Mouse (Mus musculus) stomach, postnatal 0 days (tissue): ENCODE data around the gene Stat6. TPM values are rescaled to one million over a fixed set of nuclear protein-coding genes. Genes with fewer than 3 reads are reported as not detected.
A peak's percentile ranks its signal among the peaks of the same experiment; 100 is the strongest.

Source experiments
- ATAC-seq: fragments of 200-750 bp; cut with Nextera tagmentation; 2 replicates; pipeline ENCODE4 v1.8.0; 2017; ENCODE audit not compliant: low FRiP score, low TSS enrichment
- DNase-seq: peaks from one replicate; pipeline ENCODE4 v3.0.0-alpha.2; 2016; ENCODE audit warnings: low spot score
- H3K27ac ChIP-seq: fragments of 300-500 bp; sonication (generic); replicated peaks from 2 replicates; pipeline ENCODE4 v1.5.1; 2014; ENCODE audit warnings: mild to moderate bottlenecking, control low read depth
- H3K27me3 ChIP-seq: fragments of 300-500 bp; sonication (generic); 2 replicates; pipeline ENCODE4 v1.6.1; 2014; ENCODE audit warnings: low read length; ENCODE audit not compliant: control insufficient read depth, insufficient read depth
- H3K36me3 ChIP-seq: fragments of 300-500 bp; sonication (generic); 2 replicates; pipeline ENCODE4 v1.6.1; 2014; ENCODE audit warnings: low read length, mixed read lengths; ENCODE audit not compliant: control insufficient read depth, insufficient read depth
- H3K4me1 ChIP-seq: fragments of 300-500 bp; sonication (generic); replicated peaks from 2 replicates; pipeline ENCODE4 v1.6.1; 2014; ENCODE audit warnings: antibody characterized with exemption; ENCODE audit not compliant: control insufficient read depth, insufficient read depth
- H3K4me2 ChIP-seq: fragments of 300-500 bp; sonication (generic); replicated peaks from 2 replicates; pipeline ENCODE4 v1.6.1; 2014; ENCODE audit warnings: low read depth, mild to moderate bottlenecking, control low read depth, moderate library complexity
- H3K4me3 ChIP-seq: fragments of 300-500 bp; sonication (generic); 2 replicates; pipeline ENCODE4 v1.5.1; 2014; ENCODE audit warnings: low read depth, low read length, control low read depth
- H3K9ac ChIP-seq: fragments of 300-500 bp; sonication (generic); 2 replicates; pipeline ENCODE4 v1.6.1; 2014; ENCODE audit warnings: mild to moderate bottlenecking, low read length, control low read depth, mixed read lengths
- H3K9me3 ChIP-seq: fragments of 300-500 bp; sonication (generic); 2 replicates; pipeline ENCODE4 v1.6.1; 2016; ENCODE audit warnings: low read length; ENCODE audit not compliant: control insufficient read depth
- CTCF ChIP-seq: IDR thresholded peaks from 2 replicates; pipeline ENCODE4 v1.5.1; 2016; ENCODE audit warnings: antibody characterized with exemption, low read depth, mild to moderate bottlenecking, moderate library complexity
- EP300 ChIP-seq: optimal IDR thresholded peaks from 2 replicates; pipeline ENCODE3; 2016; ENCODE audit warnings: antibody characterized with exemption
- WGBS: fragments of 180-500 bp; shearing (Covaris S2); extraction: QIAGEN DNeasy Blood & Tissue Kit; methylation state at CpG from one replicate; pipeline ENCODE4 v1.1.7; 2014; 5-methylcytosine and 5-hydroxymethylcytosine counted together
- polyA plus RNA-seq: library from polyadenylated mRNA; unstranded; fragments of >200 nt; fragmentation: Nextera tagmentation; extraction: Ambion mirVana; gene quantifications from 2 replicates; pipeline ENCODE4 v1.2.1, GENCODE M21; 2015

The Stat6 gene
- polyA plus RNA-seq, 1 experiment from 2014 or later = 31.4 TPM

GRCm38 (mm10) chr10:127617294-127617693 lies 25.5 kb upstream of the Stat6 start:
- ATAC-seq (no peak), DNase-seq (no peak)
- Histone ChIP-seq H3K27me3 (no peaks in the 10 kb centered on the region), H3K9ac (no peak overlapping the region), H3K36me3 (no peaks in the 10 kb centered on the region), H3K4me1 (peaks cover 29% of the 10 kb centered on the region), H3K27ac (peak overlapping the region; percentile 6; the same call in 1 of the 2 replicates), H3K4me3 (no peak overlapping the region), H3K4me2 (0 out of 2 replicates have a peak overlapping the region, but pooled peaks have one; percentile 17), H3K9me3 (no peaks in the 10 kb centered on the region)
- no peak for TF ChIP-seq EP300
- TF ChIP-seq CTCF = no peak
- 41% methylated on average over 4 of the region's 4 CpGs for WGBS

DNA sequence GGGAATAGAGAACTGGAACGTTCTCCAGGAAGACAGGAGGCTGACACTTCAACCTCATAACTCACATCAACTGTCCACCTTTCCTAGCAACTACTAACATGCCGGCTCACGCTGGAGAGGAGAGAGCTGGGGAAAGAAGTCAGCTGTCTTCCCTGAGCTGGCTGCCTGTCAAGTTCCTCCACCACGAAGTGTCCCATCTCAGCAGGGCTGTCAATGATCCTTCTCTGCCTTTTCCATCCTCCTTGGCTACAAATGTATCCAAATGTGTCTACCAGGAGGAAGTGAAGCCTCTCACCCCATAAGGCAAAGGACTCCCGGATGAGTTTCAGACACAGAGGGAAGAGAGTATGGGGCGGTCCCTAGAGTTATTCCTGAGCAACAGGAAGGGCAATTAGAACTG lies 24.6 kb upstream of the Stat6 start:
- peak overlapping the region; percentile 91 for H3K27ac ChIP-seq
- H3K4me2 ChIP-seq = peak overlapping the region; percentile 97
- peaks cover 29% of the 10 kb centered on the region for H3K4me1 ChIP-seq
- H3K4me3 ChIP-seq = 0 out of 2 replicates have a peak overlapping the region, but pooled peaks have one; percentile 8
- no peaks in the 10 kb centered on the region for H3K9me3 ChIP-seq
- DNase-seq = no peak
- no peak for ATAC-seq
- no peaks in the 10 kb centered on the region for H3K36me3 ChIP-seq
- H3K9ac ChIP-seq = peak overlapping the region; percentile 8; the same call in 1 of the 2 replicates
- TF ChIP-seq EP300 (no peak), CTCF (no peak)
- 27% methylated on average over 6 of the region's 6 CpGs for WGBS
- H3K27me3 ChIP-seq = no peaks in the 10 kb centered on the region

DNA sequence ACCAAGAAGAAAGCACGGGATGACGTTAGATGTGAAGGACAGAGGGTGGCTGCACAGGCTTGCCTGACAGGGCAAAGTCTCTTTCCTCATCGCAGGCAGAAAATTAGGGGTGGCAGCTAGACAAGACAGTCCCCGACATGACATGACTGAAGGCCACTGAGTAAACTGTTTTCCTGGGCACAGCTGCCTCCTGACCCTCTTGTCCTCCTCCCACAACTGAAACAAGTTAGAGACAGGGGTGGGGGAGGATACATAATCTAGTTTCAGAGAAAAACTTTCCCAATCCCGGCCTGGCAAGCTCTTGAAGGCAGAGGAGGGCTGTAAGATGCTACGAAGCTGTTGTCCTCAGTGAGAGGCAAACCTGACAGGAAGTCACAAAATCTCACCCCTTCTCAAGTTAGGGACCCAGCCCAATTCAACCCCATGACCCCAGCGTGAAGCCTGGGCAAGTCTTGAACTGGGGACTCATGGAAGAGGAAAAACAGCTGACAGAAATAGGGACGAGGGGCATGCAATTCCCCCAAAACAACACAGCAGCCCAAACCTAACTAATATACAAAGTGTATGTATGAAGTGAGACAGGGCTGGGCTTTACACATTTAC lies 23.6 kb upstream of the Stat6 start:
- H3K4me1 ChIP-seq = peaks cover 29% of the 10 kb centered on the region
- no peaks in the 10 kb centered on the region for H3K9me3 ChIP-seq
- H3K9ac ChIP-seq = peak overlapping the region; percentile 82
- peak overlapping the region; percentile 91 for H3K27ac ChIP-seq
- H3K4me3 ChIP-seq = peak overlapping the region; percentile 71
- ATAC-seq (no peak), DNase-seq (peak; percentile 17)
- WGBS = 17% methylated on average over 8 of the region's 8 CpGs
- no peaks in the 10 kb centered on the region for H3K36me3 ChIP-seq
- no peak for TF ChIP-seq CTCF
- no peak for TF ChIP-seq EP300
- peak overlapping the region; percentile 97 for H3K4me2 ChIP-seq
- no peaks in the 10 kb centered on the region for H3K27me3 ChIP-seq

DNA sequence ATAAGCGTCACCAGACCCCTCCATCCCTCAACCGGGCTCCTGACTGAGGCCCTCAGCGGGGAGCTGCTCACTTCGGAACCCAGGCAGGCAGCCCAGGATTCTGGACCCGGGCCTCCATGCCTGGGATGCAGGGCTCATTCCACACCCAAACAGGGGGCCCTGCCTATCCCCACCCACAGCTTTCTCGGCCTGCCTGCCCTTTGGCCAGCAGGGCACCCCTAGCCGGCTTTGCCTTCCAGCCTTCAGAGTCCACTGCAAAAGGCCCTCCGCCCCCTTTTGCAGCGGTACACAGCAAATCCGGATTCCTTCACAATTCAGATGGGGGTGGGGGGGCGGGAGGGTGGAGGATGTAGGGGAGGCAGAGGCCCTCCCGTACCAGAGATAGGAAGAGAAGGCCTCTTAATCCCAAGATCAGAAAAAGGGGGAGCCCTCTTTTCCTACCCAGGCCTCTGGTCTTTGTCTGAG lies 22.8 kb upstream of the Stat6 start:
- DNase-seq = peak; percentile 53
- peaks cover 29% of the 10 kb centered on the region for H3K4me1 ChIP-seq

DNA sequence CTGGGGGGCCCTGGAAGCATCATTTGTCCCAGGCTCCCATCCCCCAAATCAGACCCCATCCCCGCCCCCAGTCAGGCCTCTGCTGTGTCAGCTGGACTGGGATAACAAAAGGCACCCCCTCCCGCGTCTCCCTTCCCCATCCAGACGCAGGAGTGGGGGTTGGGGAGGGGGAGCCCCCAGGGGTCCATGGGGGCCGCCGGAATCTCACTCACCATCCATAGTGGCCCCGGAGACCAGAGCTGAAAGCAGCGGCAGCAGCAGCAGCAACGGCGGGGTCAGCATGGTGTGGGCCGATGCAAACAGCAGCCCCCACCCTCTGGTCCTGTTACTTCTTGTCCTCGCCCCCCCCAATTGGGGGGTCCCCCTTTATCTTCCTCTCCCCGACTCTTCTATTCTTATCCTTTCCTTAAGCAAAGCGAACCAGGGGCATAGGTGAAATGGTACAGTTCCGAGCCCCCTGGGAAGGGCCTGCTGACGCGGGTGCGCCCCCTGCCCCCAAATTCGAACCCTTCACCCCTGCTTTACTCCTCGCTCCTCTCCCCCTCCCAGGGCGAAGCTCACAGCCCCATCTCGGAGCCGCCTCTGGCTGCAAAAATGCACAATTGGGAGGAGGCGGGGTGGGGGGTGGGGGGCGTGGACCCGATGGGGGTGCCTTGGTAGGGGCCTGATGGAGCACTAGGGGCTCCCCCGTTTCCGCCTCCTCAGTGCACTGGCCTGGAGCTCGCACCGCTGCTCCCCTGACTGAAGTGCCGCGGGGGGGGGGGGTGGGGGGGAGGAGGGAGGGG lies 22.2 kb upstream of the Stat6 start, which contains the start of gene Lrp1:
TSS of gene Lrp1 (minus strand) at position 743 of the 785 bp plus-strand sequence.
- TF ChIP-seq EP300 (no peak), CTCF (no peak)
- H3K9ac ChIP-seq = peak within 1 kb of the TSS; percentile 82
- H3K4me1 ChIP-seq = peaks cover 24% of the 10 kb centered on the region
- peak within 1 kb of the TSS; percentile 97 for H3K4me2 ChIP-seq
- H3K4me3 ChIP-seq = peak within 1 kb of the TSS; percentile 71
- WGBS = 1% methylated on average over 19 of the region's 32 CpGs
- H3K36me3 ChIP-seq = no peaks in the 10 kb centered on the region
- DNase-seq (no peak), ATAC-seq (peak; percentile 19; the same call in 1 of the 2 replicates)
- no peaks in the 10 kb centered on the region for H3K9me3 ChIP-seq
- H3K27me3 ChIP-seq = no peaks in the 10 kb centered on the region
- H3K27ac ChIP-seq = peak within 1 kb of the TSS; percentile 99

More for the DNA sequence above, 22.8 kb upstream of the Stat6 start:
- ATAC-seq = no peak
- peak overlapping the region; percentile 71 for H3K4me3 ChIP-seq
- no peak for TF ChIP-seq EP300
- TF ChIP-seq CTCF = no peak
- no peaks in the 10 kb centered on the region for H3K36me3 ChIP-seq
- H3K9me3 ChIP-seq = no peaks in the 10 kb centered on the region
- WGBS = 6% methylated on average over 12 of the region's 12 CpGs
- H3K27ac ChIP-seq = peak overlapping the region; percentile 91
- H3K4me2 ChIP-seq = peak overlapping the region; percentile 97
- H3K9ac ChIP-seq = peak overlapping the region; percentile 82
- no peaks in the 10 kb centered on the region for H3K27me3 ChIP-seq
